Mouse (Mus musculus) heart, adult 2 months (tissue): Measurements from ENCODE around the gene Sgo1. TPM values are rescaled to one million over a fixed set of nuclear protein-coding genes. Genes with fewer than 3 reads are reported as not detected.
A peak's percentile ranks its signal among the peaks of the same experiment; 100 is the strongest.
"Not testable (repeated sequence)": the region's sequence is repeated elsewhere in the genome, so short reads cannot be mapped to it uniquely, and the experiment has no call there.

ENCODE experiments used
- DNase-seq, 2 experiments: peaks; one replicate each; pipeline ENCODE4 v3.0.0; 2021
- H3K27ac ChIP-seq: fragments of 200-600 bp; 2 replicates; pipeline ENCODE4 v1.8.1; 2022
- H3K27me3 ChIP-seq: fragments of 200-500 bp; 2 replicates; pipeline ENCODE4 v1.6.1; 2012; ENCODE audit warnings: mild to moderate bottlenecking, low read length, inconsistent platforms, mixed read lengths; ENCODE audit not compliant: control insufficient read depth, insufficient read depth
- H3K36me3 ChIP-seq: fragments of 200-500 bp; 2 replicates; pipeline ENCODE4 v1.6.1; 2012; ENCODE audit warnings: low read length, inconsistent platforms; ENCODE audit not compliant: control insufficient read depth, insufficient read depth
- H3K4me1 ChIP-seq: fragments of 200-500 bp; 2 replicates; pipeline ENCODE4 v1.6.1; 2011; ENCODE audit warnings: low read length; ENCODE audit not compliant: control insufficient read depth, insufficient read depth
- H3K4me3 ChIP-seq: fragments of 200-600 bp; 2 replicates; pipeline ENCODE4 v1.8.1; 2022
- H3K79me2 ChIP-seq: fragments of 200-500 bp; replicated peaks from 2 replicates; pipeline ENCODE4 v1.6.1; 2012; ENCODE audit warnings: mild to moderate bottlenecking, inconsistent platforms, low read length, moderate library complexity, mixed read lengths; ENCODE audit not compliant: control insufficient read depth, insufficient read depth
- H3K9ac ChIP-seq: fragments of 200-500 bp; 2 replicates; pipeline ENCODE4 v1.6.1; 2012; ENCODE audit warnings: low read depth, mild to moderate bottlenecking, control low read depth, inconsistent platforms, low read length, mixed read lengths
- CTCF ChIP-seq: fragments of 200-600 bp; IDR thresholded peaks from 2 replicates; pipeline ENCODE4 v1.8.1; 2022; ENCODE audit warnings: antibody characterized with exemption, mild to moderate bottlenecking, moderate library complexity
- EP300 ChIP-seq: fragments of 200-500 bp; IDR thresholded peaks from 2 replicates; pipeline ENCODE4 v1.6.1; 2011; ENCODE audit warnings: low read depth, low read length, control low read depth; ENCODE audit not compliant: insufficient read depth
- POLR2A ChIP-seq: fragments of 200-500 bp; IDR thresholded peaks from 2 replicates; pipeline ENCODE4 v1.6.1; 2011; ENCODE audit warnings: mild to moderate bottlenecking, low read depth, low read length, control low read depth; ENCODE audit not compliant: insufficient read depth
- WGBS: fragments of 180-500 bp; shearing (Covaris S2); methylation state at CpG from one replicate; pipeline ENCODE4 v1.1.7; 2018; 5-methylcytosine and 5-hydroxymethylcytosine counted together
- intact Hi-C: fragments of 180-260 bp; cut with DNase I; formaldehyde crosslinking; loops from one replicate; pipeline ENCODE4 v1.15.1; 2025
- long read RNA-seq: library from polyadenylated mRNA; stranded (forward); transcript quantifications from one replicate; pipeline ENCODE4 v2.0.0, GENCODE M21; 2021
- polyA plus RNA-seq: library from polyadenylated mRNA; depleted of rRNA; stranded (reverse); fragments of >200 nt; gene quantifications from 2 replicates; pipeline ENCODE4 v1.2.3, GENCODE M21; 2012; rRNA removed
- total RNA-seq, 2 experiments: library from RNA; stranded (reverse); gene quantifications; 2 replicates each; pipeline ENCODE4 v1.2.3; 2021

The Sgo1 gene
- total RNA-seq (under 1 TPM; 0.14 to 0.29 TPM), polyA plus RNA-seq (0.04 and 0.09 TPM in 2 replicates)
- long read RNA-seq, partial matches to known transcripts, result 0 of 1 reads
- long read RNA-seq, other reads (novel, unspliced or antisense), result 0 of 1 reads

- Histone ChIP-seq H3K9ac (peak within 1 kb of the TSS; percentile 82), H3K36me3 (peaks cover 3% of the 10 kb centered on the region; the same call in 1 of the 2 replicates), H3K4me1 (peaks cover 2% of the 10 kb centered on the region), H3K79me2 (no peaks in the 10 kb centered on the region), H3K27me3 (no peaks in the 10 kb centered on the region), H3K4me3 (peak within 1 kb of the TSS; percentile 60), H3K27ac (peak within 1 kb of the TSS; percentile 96)
- intact Hi-C loops, result loop anchor here (2.0 kb wide), 3 partner anchors 120 to 210 kb away; partner anchors contain the start of gene Rab5a
- WGBS, result under 1% methylated on average over 78 of the region's 78 CpGs
- peak; percentile 73 for TF ChIP-seq CTCF
- TF ChIP-seq POLR2A, result peak; percentile 99
- peak; percentile 56; the same call in 1 of the 2 replicates for TF ChIP-seq EP300
- peak; percentile 97 to 98 for DNase-seq
These were observed at the start of gene Sgo1 for GRCm38 (mm10) chr17:53688877-53689802. TSS of gene Sgo1 (minus strand) at chr17:53689333.

GRCm38 (mm10) chr17:53718916-53719315 is 29.8 kb upstream of the Sgo1 start:
- H3K27ac ChIP-seq, H3K79me2 ChIP-seq, H3K36me3 ChIP-seq, intact Hi-C loops, H3K9ac ChIP-seq, H3K4me3 ChIP-seq, H3K27me3 ChIP-seq, H3K4me1 ChIP-seq: not testable (repeated sequence)
- WGBS, result 79% methylated on average over 3 of the region's 3 CpGs
- peak in 1 of 2 experiments; percentile 2 for DNase-seq

GRCm38 (mm10) chr17:53718474-53718873 is 29.3 kb upstream of the Sgo1 start:
- Histone ChIP-seq H3K36me3 (no peaks in the 10 kb centered on the region), H3K27ac (no peak overlapping the region), H3K4me1 (no peaks in the 10 kb centered on the region), H3K9ac (no peak overlapping the region), H3K79me2 (no peaks in the 10 kb centered on the region), H3K4me3 (no peak overlapping the region), H3K27me3 (no peaks in the 10 kb centered on the region)
- WGBS, result 50% methylated on average over 1 of the region's 1 CpGs
- DNase-seq, result no peak
- TF ChIP-seq EP300 (no peak), CTCF (no peak), POLR2A (no peak)
- intact Hi-C loops, result no loop called here

- H3K4me1 ChIP-seq, H3K9ac ChIP-seq, intact Hi-C loops, H3K27me3 ChIP-seq, H3K27ac ChIP-seq, H3K36me3 ChIP-seq, H3K4me3 ChIP-seq, H3K79me2 ChIP-seq, DNase-seq: not testable (repeated sequence)
- 45% methylated on average over 1 of the region's 1 CpGs for WGBS
These were observed 26.0 kb upstream of the Sgo1 start for GRCm38 (mm10) chr17:53715161-53715560.

DNA sequence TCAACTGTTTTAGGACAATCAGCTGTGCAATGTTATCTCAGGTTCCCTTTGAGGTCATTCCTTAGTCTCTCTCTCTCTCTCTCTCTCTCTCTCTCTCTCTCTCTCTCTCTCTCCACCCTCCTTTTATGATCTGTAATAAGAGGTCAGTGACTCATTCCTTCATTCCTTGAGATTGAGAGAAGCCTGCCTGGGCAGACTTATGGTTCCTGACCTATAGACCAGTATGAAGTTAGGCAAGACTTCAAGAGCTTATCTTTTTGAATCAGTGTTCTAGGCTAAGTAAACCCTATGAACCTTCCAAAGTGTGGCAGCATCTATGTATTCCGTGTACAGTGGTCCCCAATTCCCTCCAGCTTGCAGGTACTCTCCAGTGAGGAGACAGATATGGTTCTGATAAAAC is 25.3 kb upstream of the Sgo1 start:
- Histone ChIP-seq H3K79me2 (no peaks in the 10 kb centered on the region), H3K36me3 (no peaks in the 10 kb centered on the region), H3K27ac (no peak overlapping the region), H3K9ac (no peak overlapping the region), H3K4me1 (no peaks in the 10 kb centered on the region), H3K4me3 (no peak overlapping the region), H3K27me3 (no peaks in the 10 kb centered on the region)
- no peak for DNase-seq
- TF ChIP-seq EP300 (no peak), CTCF (no peak), POLR2A (no peak)
- intact Hi-C loops, result no loop called here
- 48% methylated on average over 1 of the region's 1 CpGs for WGBS

DNA sequence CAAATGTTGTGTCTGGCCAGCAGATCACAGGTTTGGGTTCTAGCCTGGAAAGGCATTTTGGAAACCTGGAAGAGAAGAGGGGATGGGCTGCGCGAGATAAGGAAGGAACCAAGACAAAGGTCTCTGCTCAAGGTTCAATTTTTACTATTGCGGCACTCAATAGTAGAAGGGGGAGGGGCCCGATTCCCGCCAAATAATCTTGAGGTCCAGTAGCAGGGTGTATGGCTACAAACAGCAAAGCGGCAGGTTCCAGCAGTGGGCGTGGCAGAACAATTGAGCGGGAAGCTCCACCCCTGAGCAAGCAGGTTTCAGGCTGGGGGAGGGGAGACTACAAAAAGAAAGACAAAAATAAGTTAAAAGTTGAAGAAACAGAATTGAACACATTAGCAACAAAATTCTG is 8.4 kb upstream of the Sgo1 start:
- not testable (repeated sequence) for H3K27ac ChIP-seq, DNase-seq, H3K9ac ChIP-seq, H3K4me3 ChIP-seq, H3K79me2 ChIP-seq, H3K4me1 ChIP-seq, H3K27me3 ChIP-seq, H3K36me3 ChIP-seq
- intact Hi-C loops, result loop anchor here (10.0 kb wide), 1 partner anchor 293 kb away; no protein-coding TSS in a partner anchor
- WGBS, result 87% methylated on average over 8 of the region's 8 CpGs
